Mouse (Mus musculus) intestine, embryonic 14.5 days (tissue): ENCODE data around the gene Vmn2r19. TPM values are rescaled to one million over a fixed set of nuclear protein-coding genes. Genes with fewer than 3 reads are reported as not detected.

ENCODE experiments used
- ATAC-seq: fragments of 200-750 bp; cut with Nextera tagmentation; replicated peaks from 2 replicates; pipeline ENCODE4 v1.8.0; 2017; ENCODE audit warnings: low read depth, moderate number of reproducible peaks, moderate TSS enrichment, moderate library complexity; ENCODE audit not compliant: low FRiP score, low TSS enrichment
- DNase-seq: peaks from one replicate; pipeline ENCODE4 v3.0.0-alpha.2; 2018; ENCODE audit warnings: low spot score
- H3K27ac ChIP-seq: fragments of 300-500 bp; sonication (generic); 2 replicates; pipeline ENCODE4 v1.5.1; 2014; ENCODE audit warnings: low read depth, mild to moderate bottlenecking, control low read depth
- H3K27me3 ChIP-seq: fragments of 300-500 bp; sonication (generic); replicated peaks from 2 replicates; pipeline ENCODE4 v1.6.1; 2014; ENCODE audit warnings: low read length, control low read depth; ENCODE audit not compliant: control insufficient read depth, insufficient read depth
- H3K36me3 ChIP-seq: fragments of 300-500 bp; sonication (generic); 2 replicates; pipeline ENCODE4 v1.6.1; 2014; ENCODE audit warnings: low read length, control low read depth; ENCODE audit not compliant: control insufficient read depth, insufficient read depth
- H3K4me1 ChIP-seq: fragments of 300-500 bp; sonication (generic); replicated peaks from 2 replicates; pipeline ENCODE4 v1.6.1; 2014; ENCODE audit warnings: low read length, control low read depth, mixed read lengths; ENCODE audit not compliant: control insufficient read depth, insufficient read depth
- H3K4me2 ChIP-seq: fragments of 300-500 bp; sonication (generic); 2 replicates; pipeline ENCODE4 v1.6.1; 2014; ENCODE audit warnings: low read length
- H3K4me3 ChIP-seq: fragments of 300-500 bp; sonication (generic); 2 replicates; pipeline ENCODE4 v1.5.1; 2014; ENCODE audit warnings: low read depth, low read length, control low read depth, mixed read lengths
- H3K9ac ChIP-seq: fragments of 300-500 bp; sonication (generic); 2 replicates; pipeline ENCODE4 v1.6.1; 2014; ENCODE audit warnings: mild to moderate bottlenecking, low read length
- H3K9me3 ChIP-seq: fragments of 300-500 bp; sonication (generic); 2 replicates; pipeline ENCODE4 v1.6.1; 2016; ENCODE audit warnings: low read length, control low read depth; ENCODE audit not compliant: control insufficient read depth
- WGBS: fragments of 180-500 bp; shearing (Covaris S2); extraction: QIAGEN DNeasy Blood & Tissue Kit; methylation state at CpG from one replicate; pipeline ENCODE4 v1.1.7; 2014; 5-methylcytosine and 5-hydroxymethylcytosine counted together
- polyA plus RNA-seq: library from polyadenylated mRNA; unstranded; fragments of >200 nt; fragmentation: Nextera tagmentation; extraction: Ambion mirVana; gene quantifications from 2 replicates; pipeline ENCODE4 v1.2.1, GENCODE M21; 2014

Vmn2r19 gene
- polyA plus RNA-seq, 1 experiment from 2014 or later: not detected

DNA sequence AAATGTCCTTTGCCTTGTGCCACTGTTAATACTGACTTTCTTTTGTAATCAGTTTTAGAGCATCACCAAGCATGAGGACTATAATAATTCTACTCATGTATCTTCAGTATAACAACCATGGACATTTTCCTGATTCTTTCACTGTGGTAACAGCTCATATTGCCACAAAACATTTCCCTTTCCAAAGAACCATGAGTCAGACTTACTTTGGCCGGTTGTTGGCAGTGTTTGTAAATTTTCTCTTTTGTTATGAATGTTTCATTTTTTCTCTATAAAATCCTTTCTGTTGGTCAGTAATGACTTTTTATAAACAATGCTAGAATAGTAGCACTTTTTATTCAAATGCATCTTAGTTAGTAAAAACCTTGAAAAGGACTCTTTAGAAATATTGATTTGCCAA, 38.0 kb downstream of the Vmn2r19 start:
- Histone ChIP-seq H3K27ac (no peak overlapping the region), H3K9me3 (no peaks in the 10 kb centered on the region), H3K4me1 (no peaks in the 10 kb centered on the region), H3K27me3 (no peaks in the 10 kb centered on the region), H3K4me3 (no peak overlapping the region), H3K9ac (no peak overlapping the region), H3K36me3 (no peaks in the 10 kb centered on the region), H3K4me2 (no peak overlapping the region)
- no peak for DNase-seq
- WGBS: 85% methylated on average over 1 of the region's 1 CpGs
- no peak for ATAC-seq

Other genes with a start within 250 kb of the Vmn2r19 start
- gene Clec4a2, start 201.9 kb upstream of the Vmn2r19 start, polyA plus RNA-seq: 4.0 and 4.7 TPM in 2 replicates
- gene Clec4b2, start 135.4 kb upstream of the Vmn2r19 start, polyA plus RNA-seq: not detected in 2 replicates
- 3.6 and 4.0 TPM in 2 replicates for gene Clec4n, start 78.5 kb upstream of the Vmn2r19 start, polyA plus RNA-seq
- 0.20 TPM in 1 of 2 replicates, not detected in the other for gene Clec4d, start 46.2 kb upstream of the Vmn2r19 start, polyA plus RNA-seq
- 0.07 TPM in 1 of 2 replicates, not detected in the other for gene Clec4e, start 18.5 kb upstream of the Vmn2r19 start, polyA plus RNA-seq
- not detected in 2 replicates for gene Vmn2r20, start 109.8 kb downstream of the Vmn2r19 start, polyA plus RNA-seq
- not detected in 2 replicates for gene Vmn2r21, start 225.1 kb downstream of the Vmn2r19 start, polyA plus RNA-seq